Mouse (Mus musculus) layer of hippocampus, adult 18-20 months (tissue): ENCODE results near the gene Chuk. TPM values are rescaled to one million over a fixed set of nuclear protein-coding genes. Genes with fewer than 3 reads are reported as not detected.
A peak's percentile ranks its signal among the peaks of the same experiment; 100 is the strongest.

Experiments
- DNase-seq, 2 experiments: peaks; one replicate each; pipeline ENCODE4 v3.0.0; 2022; ENCODE audit warnings: low spot score in 2 of 2
- total RNA-seq, 2 experiments: library from RNA; stranded (reverse); gene quantifications; 2 replicates each; pipeline ENCODE4 v1.2.3; 2021

The Chuk gene
- total RNA-seq, 2 experiments from 2014 or later, result 39.3 to 40.9 TPM

DNA sequence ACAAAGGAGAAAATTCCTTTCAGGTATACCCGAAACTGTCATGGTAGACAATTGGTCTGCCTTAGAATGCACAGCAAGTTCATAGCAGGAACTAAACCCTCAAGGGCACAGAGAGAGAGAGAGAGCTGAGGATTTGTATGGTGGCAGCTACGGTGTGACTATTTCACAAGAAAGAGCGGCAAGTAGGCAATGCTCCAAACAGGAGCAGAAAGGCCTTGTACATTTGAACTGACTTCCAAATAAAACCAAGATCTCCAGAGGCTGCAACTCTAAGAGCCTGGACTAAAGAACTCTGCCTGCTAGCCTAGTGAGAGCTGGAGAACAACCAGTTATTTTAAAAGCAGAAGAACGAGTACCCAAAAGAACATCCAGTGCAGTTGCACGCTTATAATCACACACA lies 65.2 kb downstream of the Chuk start:
- DNase-seq, result no peak

DNA sequence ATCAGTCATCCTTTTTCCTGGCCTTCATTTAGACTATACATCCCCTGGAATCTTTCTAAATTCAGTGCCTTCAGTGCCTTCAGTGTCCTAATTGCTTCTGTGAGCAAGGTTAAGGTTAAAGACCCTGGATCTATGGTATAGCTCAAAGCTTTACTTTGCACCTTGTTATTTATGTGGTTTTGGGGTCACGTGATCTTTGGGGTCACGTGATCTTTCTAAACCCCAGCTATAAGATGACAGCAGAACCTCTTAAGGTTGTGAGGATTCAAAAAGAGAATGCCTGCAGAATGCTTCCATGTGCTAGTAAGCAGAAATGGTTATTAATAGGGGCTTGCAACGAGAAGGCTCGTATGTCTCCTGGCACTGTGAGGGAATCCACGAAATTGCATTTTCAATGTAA lies 73.9 kb downstream of the Chuk start:
- no peak for DNase-seq

DNA sequence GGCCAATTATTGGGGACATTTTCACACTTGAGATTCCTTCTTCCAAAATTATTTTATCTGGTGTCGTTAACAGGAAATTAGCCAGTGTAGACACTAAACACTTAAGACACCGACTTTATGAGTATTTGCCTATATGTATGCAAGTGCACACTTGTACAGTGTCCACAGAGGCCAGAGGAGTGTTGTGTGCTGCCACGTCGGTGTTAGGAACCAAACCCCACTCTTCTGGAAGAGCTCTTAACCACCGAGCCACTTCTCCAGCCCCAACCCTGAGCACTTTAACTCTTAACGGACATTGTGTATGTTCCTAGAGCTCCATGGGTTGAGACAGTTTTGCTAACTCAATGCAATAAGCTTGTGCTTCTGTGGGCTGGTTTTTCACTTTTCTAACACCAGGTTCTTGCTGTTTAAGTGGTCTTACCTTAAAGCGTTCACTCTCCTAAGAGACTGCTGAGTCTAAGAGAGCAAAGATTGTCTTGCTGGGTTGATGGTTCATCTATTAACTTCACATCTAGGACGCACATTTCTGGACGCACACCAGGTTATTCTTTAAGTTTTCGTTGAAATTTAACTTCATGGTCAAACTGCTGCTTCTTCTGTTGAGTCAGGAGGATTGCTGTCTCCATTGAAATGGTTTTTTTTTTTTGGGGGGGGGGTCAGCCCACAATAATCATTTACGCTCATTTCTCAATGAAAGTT lies 75.1 kb downstream of the Chuk start:
- no peak for DNase-seq

DNA sequence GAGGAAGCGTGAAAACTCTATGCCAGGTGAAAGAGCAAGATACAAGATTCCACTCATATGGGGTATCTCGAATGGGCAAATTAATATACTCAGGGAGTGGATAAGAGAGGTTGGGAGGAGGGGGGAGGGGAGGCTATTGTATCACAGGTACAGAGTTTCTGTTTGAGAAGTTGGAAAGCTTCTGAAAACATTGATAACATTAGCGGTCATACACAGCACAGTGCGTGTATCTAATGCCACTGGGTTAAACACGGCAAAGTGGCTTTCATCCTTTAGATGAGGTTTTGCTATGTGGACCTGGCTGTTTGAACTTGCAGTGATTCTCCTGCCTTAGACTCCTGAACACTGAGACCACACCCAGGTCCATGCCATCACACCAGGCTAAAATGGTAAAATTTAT lies 77.3 kb downstream of the Chuk start:
- DNase-seq, result no peak

DNA sequence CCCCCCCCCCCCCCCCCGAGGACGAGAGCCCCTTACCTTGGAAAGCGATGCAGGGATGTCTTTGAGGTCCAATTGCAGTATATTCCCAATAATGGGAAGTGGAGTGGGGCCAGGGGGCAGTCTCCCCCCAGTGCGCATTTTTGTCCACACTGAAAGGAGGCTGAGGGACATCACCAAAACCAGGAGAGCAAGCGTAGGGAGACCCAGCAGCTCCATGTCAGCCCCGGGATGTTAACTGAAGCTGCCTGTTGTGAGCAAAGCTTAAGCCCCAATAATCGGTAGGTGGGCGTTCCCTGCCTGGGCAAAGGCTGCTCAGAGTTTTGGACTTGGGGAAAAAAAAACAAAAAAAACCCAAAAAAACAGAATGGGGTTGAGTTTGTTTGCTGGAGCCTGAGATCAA lies 78.3 kb downstream of the Chuk start, which contains the start of gene Cyp2c23:
Gene Cyp2c23 (minus strand): TSS at position 237 of the 400 bp plus-strand sequence.
- DNase-seq, result no peak

DNA sequence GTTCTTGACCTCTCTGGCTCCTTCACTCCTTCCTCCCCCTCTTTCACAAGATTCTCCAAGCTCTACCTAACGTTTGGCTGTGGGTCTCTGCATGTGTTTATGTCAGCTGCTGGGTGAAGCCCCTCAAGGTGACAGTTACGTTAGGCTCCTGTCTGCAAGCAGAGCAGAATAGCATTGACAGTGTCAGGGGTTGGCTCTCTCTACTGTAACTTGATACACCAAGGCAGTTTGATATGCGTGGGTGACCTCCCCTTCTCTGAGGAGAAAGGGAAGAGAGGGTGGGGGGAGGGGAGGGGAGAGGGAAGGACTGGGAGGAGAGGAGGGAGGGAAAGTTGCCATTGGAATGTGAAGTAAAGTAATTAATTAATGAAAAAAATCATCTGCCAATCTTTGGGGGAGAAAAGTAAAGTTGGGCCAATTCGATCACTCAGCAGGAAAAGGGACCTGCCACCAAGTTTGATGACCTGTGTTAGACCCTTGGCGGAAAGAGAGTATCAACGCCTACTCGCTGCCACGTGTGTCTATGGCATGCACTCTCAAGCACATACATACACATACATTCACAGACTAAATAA lies 80.2 kb downstream of the Chuk start:
- DNase-seq, result no peak

DNA sequence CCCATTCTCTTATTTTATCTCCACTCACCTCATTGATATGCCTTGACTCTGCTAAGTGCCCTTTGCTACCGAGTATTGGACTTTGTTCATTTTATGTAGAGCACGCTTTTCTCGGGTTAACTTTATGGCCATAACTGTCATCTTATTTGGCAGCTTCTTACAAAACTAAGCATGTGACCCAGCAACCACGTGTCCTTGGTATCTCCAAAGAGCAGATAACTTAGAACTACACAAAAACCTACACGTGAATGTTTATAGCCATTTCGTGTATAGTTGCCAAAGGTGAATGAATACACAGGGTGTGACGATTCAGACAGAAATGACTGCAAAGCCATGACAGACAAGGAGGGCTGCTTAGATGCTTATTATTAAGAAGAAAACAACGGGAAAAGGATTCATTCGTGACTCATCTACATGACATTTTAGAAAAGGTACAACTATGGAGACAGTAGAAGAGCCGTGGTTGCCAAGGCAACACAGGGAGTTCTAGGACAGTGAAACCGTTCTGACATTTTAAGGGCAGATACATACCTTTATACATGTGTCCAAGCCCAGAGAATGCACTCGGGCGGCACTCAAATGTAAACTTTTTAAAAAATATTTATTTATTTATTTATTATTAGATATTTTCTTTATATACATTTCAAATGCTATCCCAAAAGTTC lies 82.2 kb downstream of the Chuk start:
- peak in 1 of 2 experiments; percentile 29 for DNase-seq

Other genes with a start within 250 kb of the Chuk start
- 10 to 100 TPM in 1 of 2 experiments, 1 to 10 TPM in 1; 9.8 to 10.3 TPM for gene Dnmbp, start 167.3 kb downstream of the Chuk start, total RNA-seq
- under 1 TPM; 0.15 to 0.30 TPM for gene Cpn1, start 120.9 kb downstream of the Chuk start, total RNA-seq
- not detected for gene Cyp2c23, start 78.3 kb downstream of the Chuk start, total RNA-seq
- gene Erlin1, start 37.7 kb downstream of the Chuk start, total RNA-seq, result 10 to 100 TPM; 19.4 to 23.7 TPM
- gene Cwf19l1, start 28.4 kb upstream of the Chuk start, total RNA-seq, result 10 to 100 TPM; 20.6 to 21.3 TPM
- 10 to 100 TPM; 58.8 to 60.8 TPM for gene Bloc1s2, start 39.0 kb upstream of the Chuk start, total RNA-seq
- under 1 TPM; 0.25 to 0.30 TPM for gene Pkd2l1, start 85.0 kb upstream of the Chuk start, total RNA-seq
- gene Scd3, start 95.8 kb upstream of the Chuk start, total RNA-seq, result 1 to 10 TPM; 2.4 to 3.3 TPM
- gene Scd2, start 186.2 kb upstream of the Chuk start, total RNA-seq, result 100 to 1,000 TPM; 656 to 658 TPM
- 1 to 10 TPM; 2.2 to 2.4 TPM for gene Scd4, start 225.6 kb upstream of the Chuk start, total RNA-seq